Comparison of ENCODE assay signal across 11 mouse cellular contexts in the genomic region with DNA sequence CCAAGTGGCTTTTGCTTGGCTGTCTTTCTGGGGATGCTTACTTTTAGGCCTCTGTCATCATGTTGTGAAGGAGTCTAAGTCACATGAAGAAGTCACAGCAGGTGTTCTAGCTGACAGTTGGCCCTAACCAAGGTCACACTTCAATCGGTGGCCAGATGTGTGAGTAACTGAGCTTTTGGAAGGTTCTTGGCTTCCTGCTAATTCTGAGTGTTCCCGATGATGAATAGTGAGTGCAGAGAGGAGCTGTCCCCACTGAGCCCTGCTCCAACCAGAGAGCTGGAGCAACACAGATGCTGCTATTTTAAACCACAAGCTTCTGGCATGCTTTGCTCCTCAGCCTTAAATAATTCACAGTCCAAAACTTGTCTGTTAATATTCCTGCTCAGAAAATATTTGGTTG.
DNase-seq lines count a peak whose midpoint lies in the region; ATAC-seq lines count a peak whose summit lies in the region.
"Had no signal": no experiment of that assay in that cellular context is flagged by ENCODE, and none has a peak within 500 bp of the region (broad histone marks: within the 10 kb centered on the region; RNA-seq: fewer than 3 reads in every experiment).

No protein-coding gene starts in this region.

- DNase-seq in heart, adult 11 months, result peak; percentile 86
- DNase-seq in right cerebral cortex, adult 18-20 months, result peak; percentile 5
- no peak for DNase-seq in right cerebral cortex, postnatal 36 days (ENCODE audit: low spot score in 2 of 2)
- peak; percentile 10 for DNase-seq in heart, postnatal 4 days
- peak; percentile 26 to 59 for DNase-seq in thymus, postnatal 36 days
- no peak for DNase-seq in testis, postnatal 10 days (ENCODE audit: low spot score)
- DNase-seq in yolk sac, embryonic 10.5 days (ENCODE audit: low spot score), result no peak

- ATAC-seq in heart, embryonic 12.5 days (ENCODE audit: insufficient number of reproducible peaks, low FRiP score), result no peak
- ATAC-seq: intestine, embryonic 16.5 days; Patski had no signal

- no peak overlapping the region for H3K9ac ChIP-seq in heart, embryonic 12.5 days
- H3K9ac ChIP-seq: embryonic facial prominence, embryonic 12.5 days had no signal

- H3K27ac ChIP-seq in heart, embryonic 12.5 days (ENCODE audit: poor library complexity, severe bottlenecking), result no peak overlapping the region
- H3K27ac ChIP-seq: embryonic facial prominence, embryonic 12.5 days had no signal

- H3K4me2 ChIP-seq in heart, embryonic 12.5 days, result no peak overlapping the region
- H3K4me2 ChIP-seq: embryonic facial prominence, embryonic 12.5 days had no signal

- H3K9me3 ChIP-seq in heart, embryonic 12.5 days (replicated peaks), result no peaks in the 10 kb centered on the region
- H3K9me3 ChIP-seq: embryonic facial prominence, embryonic 12.5 days had no signal

- WGBS in heart, embryonic 12.5 days, result 21% methylated on average over 2 of the region's 2 CpGs

- H3K27me3 ChIP-seq in heart, embryonic 12.5 days (replicated peaks), result no peaks in the 10 kb centered on the region
- H3K27me3 ChIP-seq: embryonic facial prominence, embryonic 12.5 days; Patski had no signal

- H3K4me3 ChIP-seq in heart, embryonic 12.5 days, result no peak overlapping the region
- H3K4me3 ChIP-seq: embryonic facial prominence, embryonic 12.5 days had no signal

- H3K36me3 ChIP-seq in heart, embryonic 12.5 days, result no peaks in the 10 kb centered on the region
- H3K36me3 ChIP-seq: embryonic facial prominence, embryonic 12.5 days had no signal

- no peaks in the 10 kb centered on the region for H3K4me1 ChIP-seq in heart, embryonic 12.5 days (replicated peaks)
- H3K4me1 ChIP-seq: embryonic facial prominence, embryonic 12.5 days had no signal

Comparison
In these comparisons a context has a peak if more than half of its experiments do, and no peak if none do; other contexts are left out.
1. DNase-seq: peak in heart, adult 11 months (single experiment), right cerebral cortex, adult 18-20 months (single experiment), heart, postnatal 4 days (single experiment) and thymus, postnatal 36 days (2 of 2); none in right cerebral cortex, postnatal 36 days (0 of 2), testis, postnatal 10 days (single experiment) and yolk sac, embryonic 10.5 days (single experiment).